Mouse (Mus musculus) lung, postnatal 14 days (tissue): ENCODE measurements at regions not wholly inside any gene's neighbourhood (a gene's known extent, or its start where the extent isn't known, plus 50 kb on each side); places are given as distances from the start of the nearest gene placed in this dataset.

Source experiments
- DNase-seq: peaks from one replicate; pipeline ENCODE4 v3.0.0; 2021

GRCm38 (mm10) chr14:68973636-68974101, 320.4 kb downstream of the Synb start:
- DNase-seq = peak; percentile 5

GRCm38 (mm10) chr14:68966758-68967157, 327.3 kb downstream of the Synb start:
- peak; percentile 76 for DNase-seq

GRCm38 (mm10) chr14:68954577-68955460, 339.3 kb downstream of the Synb start:
- DNase-seq = no peak

- DNase-seq = no peak
These were observed 348.2 kb downstream of the Synb start for GRCm38 (mm10) chr14:68945906-68946305.

GRCm38 (mm10) chr14:68945434-68945833, 348.7 kb downstream of the Synb start:
- DNase-seq = no peak

- no peak for DNase-seq
These were observed 352.3 kb downstream of the Synb start for GRCm38 (mm10) chr14:68941759-68942158.

GRCm38 (mm10) chr14:68941132-68941690, 352.9 kb downstream of the Synb start:
- DNase-seq = no peak

GRCm38 (mm10) chr14:68935303-68935662, 358.8 kb downstream of the Synb start:
- DNase-seq = no peak

GRCm38 (mm10) chr14:68934611-68935302, 359.3 kb downstream of the Synb start:
- DNase-seq = no peak

GRCm38 (mm10) chr14:68927814-68928213, 366.3 kb downstream of the Synb start:
- DNase-seq = no peak

GRCm38 (mm10) chr14:68923054-68923453, 371.0 kb downstream of the Synb start:
- no peak for DNase-seq

GRCm38 (mm10) chr14:68922035-68922434, 372.1 kb downstream of the Synb start:
- no peak for DNase-seq

- no peak for DNase-seq
These were observed 375.5 kb downstream of the Synb start for GRCm38 (mm10) chr14:68918526-68919045.

- no peak for DNase-seq
These were observed 394.2 kb downstream of the Synb start for GRCm38 (mm10) chr14:68899921-68900320.

GRCm38 (mm10) chr14:68877171-68877570, 416.9 kb downstream of the Synb start:
- DNase-seq = no peak

- no peak for DNase-seq
These were observed 433.0 kb downstream of the Synb start for GRCm38 (mm10) chr14:68861071-68861470.

GRCm38 (mm10) chr14:68857948-68858347, 436.2 kb downstream of the Synb start:
- no peak for DNase-seq

- DNase-seq = no peak
These were observed 445.6 kb downstream of the Synb start for GRCm38 (mm10) chr14:68848506-68848905.

GRCm38 (mm10) chr14:68847609-68848008, 446.5 kb downstream of the Synb start:
- no peak for DNase-seq

- no peak for DNase-seq
These were observed 473.9 kb downstream of the Synb start for GRCm38 (mm10) chr14:68820241-68820640.

- DNase-seq = no peak
These were observed 485.1 kb downstream of the Synb start for GRCm38 (mm10) chr14:68808976-68809375.

- DNase-seq = no peak
These were observed 486.2 kb downstream of the Synb start for GRCm38 (mm10) chr14:68807918-68808317.

GRCm38 (mm10) chr14:68806646-68807045, 487.5 kb downstream of the Synb start:
- no peak for DNase-seq

GRCm38 (mm10) chr14:68784395-68784794, 509.7 kb downstream of the Synb start:
- DNase-seq = no peak
